Mouse (Mus musculus) naive thymus-derived CD4-positive, alpha-beta T cell, adult 2 months (primary cell): ENCODE measurements around the gene Mobp.

Source experiments
- DNase-seq: peaks from one replicate; pipeline ENCODE4 v3.0.0-alpha.2; 2011; ENCODE audit warnings: low read depth

Gene Mobp

DNA sequence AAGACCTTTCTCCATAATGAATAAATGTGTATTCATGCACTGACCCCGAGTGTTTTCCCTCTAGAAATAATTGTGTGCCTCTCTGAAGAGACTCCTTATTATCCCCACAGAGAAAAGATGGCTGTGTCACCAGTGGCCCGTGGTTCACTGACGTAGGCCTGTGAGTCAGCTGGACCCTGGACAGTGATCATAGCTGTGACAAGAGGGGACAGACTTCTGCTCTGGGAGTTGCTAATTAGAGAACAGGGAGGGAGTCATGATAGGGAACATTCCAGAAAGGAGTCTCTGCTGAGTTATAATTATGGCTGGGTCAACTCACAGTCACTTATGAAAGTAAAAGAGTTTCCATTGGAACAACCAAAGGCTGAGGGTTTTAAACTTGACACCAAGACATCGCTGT, 61.4 kb downstream of the Mobp start:
- no peak for DNase-seq

DNA sequence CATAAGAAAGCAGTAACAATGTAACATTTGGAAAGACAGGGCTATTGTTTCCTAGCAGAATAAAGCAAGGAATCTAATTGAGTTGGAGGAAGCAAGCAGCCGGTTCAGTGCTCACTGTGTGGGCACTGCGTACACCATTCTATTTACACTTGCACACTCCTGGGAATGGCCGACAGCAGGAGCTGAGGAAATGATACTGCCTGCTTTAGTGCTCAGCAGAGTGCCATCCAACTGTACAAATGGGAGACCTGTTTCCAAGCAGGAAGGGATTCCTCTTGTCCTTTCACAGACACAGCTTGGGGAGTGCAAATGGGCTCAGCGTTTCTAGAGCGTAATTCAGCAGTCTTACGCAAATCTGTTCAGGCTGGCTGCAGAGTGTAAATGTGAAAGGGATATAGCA, 63.4 kb downstream of the Mobp start:
- no peak for DNase-seq

DNA sequence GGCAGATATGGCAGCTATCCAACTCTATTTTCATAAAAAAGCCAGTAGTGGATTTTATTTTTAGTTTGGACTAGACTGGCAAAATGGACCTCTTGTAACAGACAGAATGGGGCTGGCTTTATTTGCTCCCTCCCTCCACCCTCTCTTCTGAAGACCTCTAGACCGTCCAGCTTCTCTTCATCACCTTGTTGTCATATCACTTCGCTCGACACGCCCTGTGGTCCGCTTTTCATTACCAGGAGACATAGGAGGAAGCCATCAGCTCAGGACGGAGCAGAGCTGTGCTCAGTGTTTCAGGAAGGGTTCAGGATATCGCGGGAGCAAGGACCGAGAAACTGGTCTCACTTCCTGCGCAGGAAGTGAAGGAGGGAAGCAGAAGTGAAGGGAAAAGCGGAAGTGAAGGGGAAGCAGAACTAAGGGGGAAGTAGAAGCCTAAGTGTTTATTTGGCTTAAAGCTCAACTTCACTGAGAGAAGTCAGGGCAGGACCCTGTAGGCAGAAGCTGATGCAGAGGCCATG, 65.5 kb downstream of the Mobp start:
- no peak for DNase-seq

DNA sequence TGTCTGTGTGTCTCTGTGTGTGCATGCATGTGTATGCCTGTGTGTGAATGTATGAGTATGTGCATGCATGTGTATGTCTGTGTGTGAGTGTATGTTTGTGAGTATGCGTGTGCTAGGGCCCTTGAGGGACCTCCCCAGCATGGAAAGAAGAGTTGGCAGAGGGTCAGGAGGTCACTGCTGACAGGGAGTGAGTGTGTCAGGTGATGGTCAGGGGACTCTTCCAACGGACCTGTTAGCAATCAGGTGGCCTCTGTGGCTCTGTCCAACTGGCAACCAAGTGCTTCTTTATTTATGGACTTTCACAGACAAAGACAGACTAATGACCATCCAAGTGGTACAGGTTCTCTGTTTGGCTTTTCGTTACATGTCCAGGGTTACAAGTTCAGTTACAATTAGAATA, 69.9 kb downstream of the Mobp start:
- DNase-seq, result no peak
